ENCODE assay signal across 8 mouse cellular contexts in the genomic region with DNA sequence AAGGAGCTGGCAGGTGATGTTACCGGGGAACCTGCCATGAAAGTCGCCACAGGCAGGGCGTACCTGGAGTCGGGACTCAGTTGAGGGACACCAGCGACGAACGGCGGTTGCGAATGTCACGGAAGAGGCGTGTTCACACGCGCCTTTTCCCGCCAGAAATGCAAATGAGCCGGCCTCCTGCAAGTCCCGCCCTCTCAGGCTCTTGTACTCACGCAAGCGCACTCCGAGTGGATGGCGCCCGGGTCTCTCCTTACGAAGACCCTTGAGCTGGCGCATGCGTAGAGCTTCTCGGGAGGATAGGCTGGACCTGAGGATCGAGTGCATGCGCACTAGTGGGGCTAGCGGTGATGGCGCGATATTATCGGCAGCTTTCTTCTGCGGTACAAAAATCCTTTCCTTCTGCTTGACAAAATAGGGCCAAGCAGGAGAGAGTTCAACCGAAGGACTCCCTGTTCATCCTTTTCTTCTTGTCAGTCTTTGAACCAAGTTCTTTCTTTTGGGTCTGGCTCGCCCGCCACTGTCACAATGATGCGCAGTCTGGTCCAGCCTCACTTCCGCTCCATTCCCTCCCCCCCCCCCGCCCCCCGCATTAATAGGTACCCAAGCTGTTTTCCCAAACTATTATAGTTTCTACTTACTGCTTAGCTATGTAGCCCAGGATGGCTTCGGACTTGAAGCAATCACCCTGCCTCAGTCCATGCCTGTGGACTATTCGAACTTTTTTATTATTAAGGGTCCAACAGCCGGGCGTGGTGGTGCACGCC. TPM values are rescaled to one million over a fixed set of nuclear protein-coding genes. Genes with fewer than 3 reads are reported as not detected.
DNase-seq lines count a peak whose midpoint lies in the region; ATAC-seq and TF ChIP-seq lines count a peak whose summit lies in the region.

A gene (minus strand): TSS at position 513 of the 764 bp plus-strand sequence.

- H3K79me2 ChIP-seq in heart, adult 2 months (replicated peaks; ENCODE audit: control insufficient read depth, insufficient read depth, low read length), result no peaks in the 10 kb centered on the region

- H3K4me1 ChIP-seq in embryonic facial prominence, embryonic 13.5 days, result no peaks in the 10 kb centered on the region
- peaks cover 1% of the 10 kb centered on the region; the same call in 1 of the 2 replicates for H3K4me1 ChIP-seq in heart, adult 2 months (ENCODE audit: control insufficient read depth, insufficient read depth, low read length)
- H3K4me1 ChIP-seq in kidney, adult 2 months (ENCODE audit: control insufficient read depth, insufficient read depth, low read length), result no peaks in the 10 kb centered on the region
- H3K4me1 ChIP-seq in limb, embryonic 11.5 days (ENCODE audit: control insufficient read depth, insufficient read depth, low read length), result no peaks in the 10 kb centered on the region
- H3K4me1 ChIP-seq in midbrain, embryonic 13.5 days (replicated peaks), result 0 out of 2 replicates have a peak, but pooled peaks cover 3% of the 10 kb centered on the region
- H3K4me1 ChIP-seq in small intestine, adult 2 months (ENCODE audit: control insufficient read depth, insufficient read depth, insufficient read length, low read length), result no peaks in the 10 kb centered on the region

- peak within 1 kb of the TSS; percentile 55 for H3K4me2 ChIP-seq in embryonic facial prominence, embryonic 13.5 days
- H3K4me2 ChIP-seq in limb, embryonic 11.5 days (ENCODE audit: low read depth, severe bottlenecking), result peak within 1 kb of the TSS; percentile 44
- peak within 1 kb of the TSS; percentile 57 for H3K4me2 ChIP-seq in midbrain, embryonic 13.5 days (replicated peaks)

- intact Hi-C loops in heart, adult 2 months (cut with DNase I), result loop anchor here (5.0 kb wide), 1 partner anchor 222 kb away; no protein-coding TSS in a partner anchor

- 9% methylated on average over 43 of the region's 44 CpGs for WGBS in embryonic facial prominence, embryonic 13.5 days
- 9% methylated on average over 44 of the region's 44 CpGs for WGBS in heart, adult 2 months
- 7% methylated on average over 44 of the region's 44 CpGs for WGBS in kidney, adult 2 months
- 10% methylated on average over 44 of the region's 44 CpGs for WGBS in limb, embryonic 11.5 days
- 8% methylated on average over 44 of the region's 44 CpGs for WGBS in midbrain, embryonic 13.5 days
- WGBS in small intestine, adult 2 months, result 7% methylated on average over 44 of the region's 44 CpGs

- peaks cover 4% of the 10 kb centered on the region; the same call in 1 of the 2 replicates for H3K9me3 ChIP-seq in embryonic facial prominence, embryonic 13.5 days
- H3K9me3 ChIP-seq in limb, embryonic 11.5 days (ENCODE audit: control insufficient read depth, low read length), result no peaks in the 10 kb centered on the region; the same call in 1 of the 2 replicates
- H3K9me3 ChIP-seq in midbrain, embryonic 13.5 days, result no peaks in the 10 kb centered on the region

- peak; percentile 44 to 74 for DNase-seq in adrenal gland, postnatal 4 days (ENCODE audit: low spot score in 2 of 2)
- DNase-seq in heart, adult 2 months, result peak; percentile 81 to 90
- peak; percentile 92 for DNase-seq in kidney, adult 2 months
- peak; percentile 99 for DNase-seq in limb, embryonic 11.5 days (ENCODE audit: low spot score)
- no peak for DNase-seq in adipocyte (ENCODE audit: low spot score)

- no peak for TF ChIP-seq EP300 in heart, adult 2 months (IDR thresholded peaks at IDR 0.05; ENCODE audit: insufficient read depth, low read depth, low read length)

- TF ChIP-seq CTCF in heart, adult 2 months (IDR thresholded peaks at IDR 0.05), result no peak
- no peak for TF ChIP-seq CTCF in kidney, adult 2 months (conservative IDR thresholded peaks at IDR 0.05; ENCODE audit: insufficient read depth, insufficient read length, low read depth, low read length)
- no peak for TF ChIP-seq CTCF in small intestine, adult 2 months (IDR thresholded peaks at IDR 0.05; ENCODE audit: extremely low read depth, insufficient read length, insufficient replicate concordance, low read depth, low read length)

- peak within 1 kb of the TSS; percentile 48 for H3K4me3 ChIP-seq in embryonic facial prominence, embryonic 13.5 days
- H3K4me3 ChIP-seq in heart, adult 2 months, result peak within 1 kb of the TSS; percentile 59
- peak within 1 kb of the TSS; percentile 32 for H3K4me3 ChIP-seq in kidney, adult 2 months (ENCODE audit: insufficient read depth, low read depth, low read length)
- peak within 1 kb of the TSS; percentile 35 for H3K4me3 ChIP-seq in limb, embryonic 11.5 days (ENCODE audit: low read depth, low read length)
- peak within 1 kb of the TSS; percentile 48 for H3K4me3 ChIP-seq in midbrain, embryonic 13.5 days (replicated peaks)
- peak within 1 kb of the TSS; percentile 53 for H3K4me3 ChIP-seq in small intestine, adult 2 months (ENCODE audit: low read depth, low read length)

- H3K9ac ChIP-seq in embryonic facial prominence, embryonic 13.5 days, result peak within 1 kb of the TSS; percentile 61
- H3K9ac ChIP-seq in heart, adult 2 months (ENCODE audit: low read depth, low read length), result peak within 1 kb of the TSS; percentile 44
- peak within 1 kb of the TSS; percentile 55; the same call in 1 of the 2 replicates for H3K9ac ChIP-seq in limb, embryonic 11.5 days (ENCODE audit: low read length)
- peak within 1 kb of the TSS; percentile 70 for H3K9ac ChIP-seq in midbrain, embryonic 13.5 days (replicated peaks)

- peaks cover 7% of the 10 kb centered on the region for H3K27me3 ChIP-seq in embryonic facial prominence, embryonic 13.5 days
- no peaks in the 10 kb centered on the region for H3K27me3 ChIP-seq in heart, adult 2 months (ENCODE audit: control insufficient read depth, insufficient read depth, low read length)
- no peaks in the 10 kb centered on the region for H3K27me3 ChIP-seq in kidney, adult 2 months (replicated peaks; ENCODE audit: control insufficient read depth, insufficient read depth, low read length)
- no peaks in the 10 kb centered on the region for H3K27me3 ChIP-seq in limb, embryonic 11.5 days (ENCODE audit: control insufficient read depth, insufficient read depth, low read length)
- peaks cover 20% of the 10 kb centered on the region for H3K27me3 ChIP-seq in midbrain, embryonic 13.5 days
- no peaks in the 10 kb centered on the region for H3K27me3 ChIP-seq in small intestine, adult 2 months (ENCODE audit: control insufficient read depth, insufficient read depth, low read length)

- no peaks in the 10 kb centered on the region for H3K36me3 ChIP-seq in embryonic facial prominence, embryonic 13.5 days
- no peaks in the 10 kb centered on the region for H3K36me3 ChIP-seq in heart, adult 2 months (ENCODE audit: control insufficient read depth, insufficient read depth, low read length)
- no peaks in the 10 kb centered on the region for H3K36me3 ChIP-seq in kidney, adult 2 months (ENCODE audit: control insufficient read depth, insufficient read depth, low read length)
- no peaks in the 10 kb centered on the region for H3K36me3 ChIP-seq in limb, embryonic 11.5 days (ENCODE audit: control insufficient read depth, insufficient read depth, low read length)
- H3K36me3 ChIP-seq in midbrain, embryonic 13.5 days, result no peaks in the 10 kb centered on the region
- no peaks in the 10 kb centered on the region for H3K36me3 ChIP-seq in small intestine, adult 2 months (ENCODE audit: control insufficient read depth, insufficient read depth, low read length)

- H3K27ac ChIP-seq in embryonic facial prominence, embryonic 13.5 days, result peak within 1 kb of the TSS; percentile 51; the same call in 1 of the 2 replicates
- H3K27ac ChIP-seq in heart, adult 2 months, result no peak within 1 kb of the TSS
- H3K27ac ChIP-seq in kidney, adult 2 months (ENCODE audit: insufficient read depth, low read depth, low read length), result no peak within 1 kb of the TSS
- no peak within 1 kb of the TSS for H3K27ac ChIP-seq in limb, embryonic 11.5 days (replicated peaks; ENCODE audit: low read depth, low read length)
- peak within 1 kb of the TSS; percentile 83 for H3K27ac ChIP-seq in midbrain, embryonic 13.5 days
- no peak within 1 kb of the TSS for H3K27ac ChIP-seq in small intestine, adult 2 months (ENCODE audit: insufficient read depth, low read depth, low read length)

- TF ChIP-seq POLR2A in heart, adult 2 months (IDR thresholded peaks at IDR 0.05; ENCODE audit: insufficient read depth, low read depth, low read length), result peak; percentile 73
- TF ChIP-seq POLR2A in kidney, adult 2 months (IDR thresholded peaks at IDR 0.05; ENCODE audit: low read depth, low read length), result no peak
- no peak for TF ChIP-seq POLR2A in small intestine, adult 2 months (IDR thresholded peaks at IDR 0.05; ENCODE audit: low read depth, low read length)

- peak; percentile 87 for ATAC-seq in embryonic facial prominence, embryonic 13.5 days (ENCODE audit: insufficient number of reproducible peaks, insufficient read depth, low FRiP score, low TSS enrichment, low read depth)
- peak; percentile 96 for ATAC-seq in limb, embryonic 11.5 days (ENCODE audit: insufficient number of reproducible peaks, low FRiP score, low TSS enrichment, low read depth)
- peak; percentile 97 for ATAC-seq in midbrain, embryonic 13.5 days

RNA-seq across cellular contexts. Expression of the gene that starts here (rescaled TPM):
- total RNA-seq in adrenal gland, postnatal 4 days (2021), result under 1 TPM; 0.31 to 0.84 TPM
- 0.53 and 1.2 TPM in 2 replicates for polyA plus RNA-seq in embryonic facial prominence, embryonic 13.5 days (2015; fragmentation: Nextera tagmentation; extraction: Ambion mirVana)
- not detected for total RNA-seq in heart, adult 2 months (2021)
- 0.06 and 0.12 TPM in 2 replicates for polyA plus RNA-seq in heart, adult 2 months (2012; rRNA removed)
- polyA plus RNA-seq in kidney, adult 2 months (2012; rRNA removed), result 0.04 and 0.05 TPM in 2 replicates
- polyA plus RNA-seq in limb, embryonic 11.5 days (2014; fragmentation: Nextera tagmentation; extraction: Ambion mirVana), result 0.41 and 0.51 TPM in 2 replicates
- 0.59 and 0.97 TPM in 2 replicates for polyA plus RNA-seq in midbrain, embryonic 13.5 days (2015; fragmentation: Nextera tagmentation; extraction: Ambion mirVana)
- not detected in 2 replicates for polyA plus RNA-seq in small intestine, adult 2 months (2012; rRNA removed)

Comparison
In these comparisons a context has a peak if more than half of its experiments do, and no peak if none do; other contexts are left out.
1. Peak in DNase-seq in adrenal gland, postnatal 4 days; RNA of the gene not detected or under 1 TPM.
2. Peak in DNase-seq, H3K4me3 ChIP-seq and H3K9ac ChIP-seq in heart, adult 2 months; RNA of the gene not detected or under 1 TPM.
3. Peak in DNase-seq and H3K4me3 ChIP-seq in kidney, adult 2 months; RNA of the gene not detected or under 1 TPM.
4. Peak in DNase-seq, ATAC-seq, H3K4me3 ChIP-seq, H3K9ac ChIP-seq and H3K4me2 ChIP-seq in limb, embryonic 11.5 days; RNA of the gene not detected or under 1 TPM.
5. Peak in ATAC-seq, H3K4me3 ChIP-seq, H3K27ac ChIP-seq, H3K9ac ChIP-seq and H3K4me2 ChIP-seq in midbrain, embryonic 13.5 days; RNA of the gene not detected or under 1 TPM.